ENCODE assay signal across 9 mouse cellular contexts in the genomic region with DNA sequence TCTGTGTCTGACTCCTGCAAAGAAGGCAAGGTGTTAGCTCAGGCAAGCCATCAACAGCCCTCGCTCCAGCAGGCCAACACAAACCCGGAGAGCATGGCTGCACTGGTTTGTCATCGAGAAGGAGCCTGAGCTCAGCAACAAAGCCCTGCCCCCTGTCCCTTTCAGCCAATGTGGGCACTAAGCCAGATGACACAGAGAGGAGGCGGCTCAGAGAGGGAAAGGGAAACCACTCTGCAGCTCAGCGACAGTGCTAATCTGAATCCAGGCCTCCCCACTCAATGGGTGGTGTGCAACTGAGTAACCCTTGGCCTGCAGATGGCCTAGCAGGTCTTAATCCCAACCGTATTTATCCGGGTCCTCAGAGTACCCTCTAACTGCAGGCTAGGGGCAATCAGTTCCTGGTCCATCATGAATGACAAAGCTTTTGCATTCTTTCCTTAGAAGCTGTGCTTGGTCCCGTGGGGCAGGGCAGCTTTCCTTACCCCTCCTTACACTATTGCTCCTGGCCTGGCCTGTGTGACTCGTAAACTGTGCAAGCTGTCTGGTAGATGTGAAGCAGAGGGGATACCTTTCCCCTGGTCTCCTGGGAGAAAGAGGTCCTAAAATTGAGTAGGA. TPM values are rescaled to one million over a fixed set of nuclear protein-coding genes. Genes with fewer than 3 reads are reported as not detected.
DNase-seq lines count a peak whose midpoint lies in the region; ATAC-seq and TF ChIP-seq lines count a peak whose summit lies in the region.
"Had no signal": no experiment of that assay in that cellular context is flagged by ENCODE, and none has a peak within 500 bp of the region (broad histone marks: within the 10 kb centered on the region; RNA-seq: fewer than 3 reads in every experiment).

No protein-coding gene starts in this region.

- WGBS in kidney, embryonic 15.5 days: 76% methylated on average over 9 of the region's 9 CpGs
- 37% methylated on average over 9 of the region's 9 CpGs for WGBS in heart, postnatal 0 days
- WGBS in forebrain, embryonic 12.5 days: 85% methylated on average over 9 of the region's 9 CpGs

- no peaks in the 10 kb centered on the region for H3K27me3 ChIP-seq in kidney, embryonic 15.5 days
- no peaks in the 10 kb centered on the region for H3K27me3 ChIP-seq in CH12.LX (replicated peaks)
- H3K27me3 ChIP-seq in heart, postnatal 0 days (ENCODE audit: control insufficient read depth, insufficient read depth, low read length): no peaks in the 10 kb centered on the region
- H3K27me3 ChIP-seq in forebrain, embryonic 12.5 days: no peaks in the 10 kb centered on the region
- H3K27me3 ChIP-seq: neural tube, embryonic 15.5 days had no signal

- H3K27ac ChIP-seq in kidney, embryonic 15.5 days: peak overlapping the region; percentile 77; the same call in 1 of the 2 replicates
- no peak overlapping the region for H3K27ac ChIP-seq in CH12.LX (ENCODE audit: insufficient read depth, low read depth)
- peak overlapping the region; percentile 4; the same call in 1 of the 2 replicates for H3K27ac ChIP-seq in heart, postnatal 0 days (ENCODE audit: low read depth)
- H3K27ac ChIP-seq in forebrain, embryonic 12.5 days: no peak overlapping the region
- H3K27ac ChIP-seq: liver, embryonic 14.5 days; neural tube, embryonic 15.5 days had no signal

- H3K4me3 ChIP-seq in kidney, embryonic 15.5 days (replicated peaks): no peak overlapping the region
- no peak overlapping the region for H3K4me3 ChIP-seq in CH12.LX (replicated peaks in 1 of 3; ENCODE audit: low read depth in 2 of 3, low read length in 2 of 3, poor library complexity in 1 of 3)
- H3K4me3 ChIP-seq in heart, postnatal 0 days (ENCODE audit: low read depth, low read length): no peak overlapping the region
- no peak overlapping the region for H3K4me3 ChIP-seq in forebrain, embryonic 12.5 days (replicated peaks)
- H3K4me3 ChIP-seq: neural tube, embryonic 15.5 days had no signal

- H3K4me1 ChIP-seq in kidney, embryonic 15.5 days: peaks cover 29% of the 10 kb centered on the region
- H3K4me1 ChIP-seq in CH12.LX (ENCODE audit: control insufficient read depth in 1 of 2, insufficient read depth in 2 of 2): peaks cover 0 to 47% of the 10 kb centered on the region in 2 experiments; a peak in 2 of 4 replicates
- peaks cover 31% of the 10 kb centered on the region for H3K4me1 ChIP-seq in heart, postnatal 0 days (ENCODE audit: control insufficient read depth, insufficient read depth)
- peaks cover 11% of the 10 kb centered on the region for H3K4me1 ChIP-seq in forebrain, embryonic 12.5 days

- no peak overlapping the region for H3K4me2 ChIP-seq in kidney, embryonic 15.5 days
- H3K4me2 ChIP-seq in CH12.LX (ENCODE audit: insufficient read depth, low read depth, poor library complexity, severe bottlenecking): no peak overlapping the region
- H3K4me2 ChIP-seq in heart, postnatal 0 days (ENCODE audit: low read depth, low read length): no peak overlapping the region; the same call in 1 of the 2 replicates
- H3K4me2 ChIP-seq in forebrain, embryonic 12.5 days: no peak overlapping the region
- H3K4me2 ChIP-seq: neural tube, embryonic 15.5 days had no signal

- ATAC-seq in kidney, embryonic 15.5 days (replicated peaks; ENCODE audit: low FRiP score): no peak
- no peak for ATAC-seq in heart, postnatal 0 days (ENCODE audit: insufficient read depth, low read depth)
- no peak for ATAC-seq in forebrain, embryonic 12.5 days (ENCODE audit: low FRiP score)

- no peak for TF ChIP-seq CTCF in CH12.LX (conservative IDR thresholded peaks at IDR 0.05 in 1 of 2, IDR thresholded peaks at IDR 0.05 in 1 of 2; ENCODE audit: low read depth in 2 of 2, low read length in 2 of 2)
- no peak for TF ChIP-seq CTCF in heart, postnatal 0 days (IDR thresholded peaks at IDR 0.05; ENCODE audit: low read depth)

- dilution Hi-C loops in CH12.LX (cut with MboI; ENCODE audit: extremely low pct_ligation_motif_present, extremely low pct_unique_long_range_greater_than_20kb, low sequenced_read_pairs): no loop called here

- DNase-seq in kidney, adult 9 months: no peak
- peak; percentile 13 for DNase-seq in CH12.LX (ENCODE audit: extremely low read depth)
- peak; percentile 71 for DNase-seq in Muller cell, postnatal 12 days (ENCODE audit: inconsistent ontology term)
- DNase-seq in heart, postnatal 0 days (ENCODE audit: low spot score): peak; percentile 23
- DNase-seq in embryo, embryonic 10 days (ENCODE audit: low spot score): no peak

- no peaks in the 10 kb centered on the region for H3K9me3 ChIP-seq in kidney, embryonic 15.5 days (replicated peaks)
- no peaks in the 10 kb centered on the region for H3K9me3 ChIP-seq in CH12.LX (replicated peaks; ENCODE audit: low read length)
- no peaks in the 10 kb centered on the region for H3K9me3 ChIP-seq in heart, postnatal 0 days (replicated peaks; ENCODE audit: control insufficient read depth, low read length)
- H3K9me3 ChIP-seq in forebrain, embryonic 12.5 days: no peaks in the 10 kb centered on the region
- H3K9me3 ChIP-seq: neural tube, embryonic 15.5 days had no signal

- TF ChIP-seq POLR2A in CH12.LX (IDR thresholded peaks at IDR 0.05; ENCODE audit: low read depth, low read length): no peak

- H3K36me3 ChIP-seq in kidney, embryonic 15.5 days: peaks cover 77% of the 10 kb centered on the region
- peaks cover 68 to 84% of the 10 kb centered on the region in 2 experiments for H3K36me3 ChIP-seq in CH12.LX (replicated peaks in 1 of 2; ENCODE audit: control insufficient read depth in 1 of 2, insufficient read depth in 1 of 2, low read length in 1 of 2)
- peaks cover 51% of the 10 kb centered on the region for H3K36me3 ChIP-seq in heart, postnatal 0 days (replicated peaks; ENCODE audit: control insufficient read depth, insufficient read depth, low read length)
- H3K36me3 ChIP-seq in forebrain, embryonic 12.5 days (replicated peaks): peaks cover 71% of the 10 kb centered on the region

- peaks cover 35% of the 10 kb centered on the region for H3K79me2 ChIP-seq in CH12.LX (replicated peaks; ENCODE audit: control insufficient read depth, extremely low read depth, insufficient read depth, poor library complexity, severe bottlenecking)

- no peak for TF ChIP-seq EP300 in CH12.LX (IDR thresholded peaks at IDR 0.05; ENCODE audit: low read length)
- TF ChIP-seq EP300 in heart, postnatal 0 days (IDR thresholded peaks at IDR 0.05; ENCODE audit: low read depth): no peak

- in situ Hi-C loops in CH12.LX (cut with MboI; ENCODE audit: low pct_ligation_motif_present, low pct_unique_long_range_greater_than_20kb, low sequenced_read_pairs): loop anchor here (10.0 kb wide), 1 partner anchor 144 kb away; a partner anchor contains a TSS

- no peak overlapping the region for H3K9ac ChIP-seq in kidney, embryonic 15.5 days
- H3K9ac ChIP-seq in CH12.LX (ENCODE audit: insufficient read depth, low read depth): no peak overlapping the region
- no peak overlapping the region for H3K9ac ChIP-seq in heart, postnatal 0 days (replicated peaks; ENCODE audit: low read depth, low read length)
- H3K9ac ChIP-seq in forebrain, embryonic 12.5 days: no peak overlapping the region
- H3K9ac ChIP-seq: liver, embryonic 14.5 days; neural tube, embryonic 15.5 days had no signal

- no peak for TF ChIP-seq RAD21 in CH12.LX (IDR thresholded peaks at IDR 0.05; ENCODE audit: low read depth, low read length)

TF ChIP-seq in CH12.LX, 34 proteins besides CTCF, POLR2A, EP300 and RAD21:
- TF ChIP-seq GABPA (IDR thresholded peaks at IDR 0.05; ENCODE audit: insufficient replicate concordance, low read depth, low read length) (no peak), MYC (IDR thresholded peaks at IDR 0.05; ENCODE audit: low read depth, low read length) (no peak), PAX5 (IDR thresholded peaks at IDR 0.05; ENCODE audit: low read length) (no peak), USF1 (IDR thresholded peaks at IDR 0.05; ENCODE audit: low read depth, low read length) (no peak), MEF2A (IDR thresholded peaks at IDR 0.05; ENCODE audit: borderline replicate concordance, low read depth, low read length) (no peak), JUN (IDR thresholded peaks at IDR 0.05; ENCODE audit: insufficient read depth, low read depth, low read length) (no peak), ZKSCAN1 (IDR thresholded peaks at IDR 0.05; ENCODE audit: borderline replicate concordance, low read depth, low read length) (no peak), KAT2A (IDR thresholded peaks at IDR 0.05; ENCODE audit: insufficient replicate concordance, low read length) (no peak), ETS1 (conservative IDR thresholded peaks at IDR 0.05; ENCODE audit: low read depth, low read length) (no peak), E2F4 (IDR thresholded peaks at IDR 0.05; ENCODE audit: insufficient replicate concordance, low read depth, low read length) (no peak), MAX (IDR thresholded peaks at IDR 0.05; ENCODE audit: low read length) (no peak), USF2 (conservative IDR thresholded peaks at IDR 0.05; ENCODE audit: low read depth, low read length) (no peak), MAZ (IDR thresholded peaks at IDR 0.05; ENCODE audit: low read depth, low read length) (no peak), ZC3H11A (IDR thresholded peaks at IDR 0.05; ENCODE audit: low read depth, low read length) (no peak)

RNA-seq across cellular contexts. Expression of a gene that starts 4.8 kb away (rescaled TPM):
- polyA plus RNA-seq in kidney, embryonic 15.5 days (2015; fragmentation: Nextera tagmentation; extraction: Ambion mirVana): 3.1 and 3.5 TPM in 2 replicates
- total RNA-seq in CH12.LX (2012; rRNA removed): 0.63 and 0.68 TPM in 2 replicates
- 0.45 and 0.62 TPM in 2 replicates for total RNA-seq in CH12.LX (2014; rRNA removed)
- 0.39 and 0.42 TPM in 2 replicates for polyA plus RNA-seq in CH12.LX (2012; ENCODE audit: insufficient read length, low read depth)
- 0.66 TPM in 1 of 2 replicates, not detected in the other for total RNA-seq in heart, postnatal 0 days (2014; rRNA removed; ENCODE audit: low replicate concordance)
- 0.67 and 0.84 TPM in 2 replicates for polyA plus RNA-seq in heart, postnatal 0 days (2015; fragmentation: Nextera tagmentation; extraction: Ambion mirVana)
- polyA plus RNA-seq in forebrain, embryonic 12.5 days (2016; fragmentation: Nextera tagmentation; extraction: Ambion mirVana): 3.9 and 4.4 TPM in 2 replicates

RNA-seq across cellular contexts. Expression of a gene that starts 5.3 kb away (rescaled TPM):
- polyA plus RNA-seq in kidney, embryonic 15.5 days (2015; fragmentation: Nextera tagmentation; extraction: Ambion mirVana): 121 and 138 TPM in 2 replicates
- 28.1 and 41.6 TPM in 2 replicates for total RNA-seq in CH12.LX (2012; rRNA removed)
- 35.0 and 37.5 TPM in 2 replicates for total RNA-seq in CH12.LX (2014; rRNA removed)
- polyA plus RNA-seq in CH12.LX (2012; ENCODE audit: insufficient read length, low read depth): 60.8 and 60.9 TPM in 2 replicates
- total RNA-seq in heart, postnatal 0 days (2014; rRNA removed; ENCODE audit: low replicate concordance): 11.9 and 20.0 TPM in 2 replicates
- polyA plus RNA-seq in heart, postnatal 0 days (2015; fragmentation: Nextera tagmentation; extraction: Ambion mirVana): 39.4 and 40.3 TPM in 2 replicates
- polyA plus RNA-seq in forebrain, embryonic 12.5 days (2016; fragmentation: Nextera tagmentation; extraction: Ambion mirVana): 127 and 130 TPM in 2 replicates

Comparison
In these comparisons a context has a peak if more than half of its experiments do, and no peak if none do; other contexts are left out.
1. H3K27ac ChIP-seq: peak in kidney, embryonic 15.5 days (single experiment) and heart, postnatal 0 days (single experiment); none in CH12.LX (single experiment) and forebrain, embryonic 12.5 days (single experiment).
2. DNase-seq: peak in CH12.LX (single experiment), Muller cell, postnatal 12 days (single experiment) and heart, postnatal 0 days (single experiment); none in kidney, adult 9 months (single experiment) and embryo, embryonic 10 days (single experiment).